Mouse (Mus musculus): ENCODE measurements at regions not wholly inside any gene's neighbourhood (a gene's known extent, or its start where the extent isn't known, plus 50 kb on each side); places are given as distances from the start of the nearest gene placed in this dataset.
"Not testable (repeated sequence)": the region's sequence is repeated elsewhere in the genome, so short reads cannot be mapped to it uniquely, and the experiment has no call there.

GRCm38 (mm10) chr11:114486455-114486854 is 181.9 kb upstream of the Rpl38 start:
- no peak for DNase-seq (ENCODE audit: low spot score in 2 of 2)

DNA sequence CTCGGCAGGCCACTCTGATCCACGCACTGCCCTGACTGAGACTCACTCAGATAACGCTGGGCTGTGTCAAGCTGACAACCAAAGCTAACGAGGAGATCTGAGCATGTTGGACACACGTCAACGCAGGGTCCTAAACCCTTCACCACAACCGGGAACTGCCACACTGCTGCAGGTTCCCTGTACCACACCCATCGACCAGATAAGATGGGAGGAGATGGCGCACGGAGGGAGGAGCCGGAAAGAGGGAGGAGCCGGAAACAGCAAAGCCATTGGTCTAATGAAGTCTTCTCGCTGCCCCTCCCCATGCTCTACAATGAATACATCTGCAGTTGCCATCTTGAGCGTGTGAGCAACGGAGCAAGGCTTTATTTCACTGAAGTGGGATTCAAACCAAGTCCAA is 182.9 kb upstream of the Rpl38 start:
- DNase-seq (ENCODE audit: low spot score in 2 of 2), result no peak

- no peak for DNase-seq (ENCODE audit: low spot score in 2 of 2)
Observed at GRCm38 (mm10) chr11:114484668-114484953, 183.7 kb upstream of the Rpl38 start.

DNA sequence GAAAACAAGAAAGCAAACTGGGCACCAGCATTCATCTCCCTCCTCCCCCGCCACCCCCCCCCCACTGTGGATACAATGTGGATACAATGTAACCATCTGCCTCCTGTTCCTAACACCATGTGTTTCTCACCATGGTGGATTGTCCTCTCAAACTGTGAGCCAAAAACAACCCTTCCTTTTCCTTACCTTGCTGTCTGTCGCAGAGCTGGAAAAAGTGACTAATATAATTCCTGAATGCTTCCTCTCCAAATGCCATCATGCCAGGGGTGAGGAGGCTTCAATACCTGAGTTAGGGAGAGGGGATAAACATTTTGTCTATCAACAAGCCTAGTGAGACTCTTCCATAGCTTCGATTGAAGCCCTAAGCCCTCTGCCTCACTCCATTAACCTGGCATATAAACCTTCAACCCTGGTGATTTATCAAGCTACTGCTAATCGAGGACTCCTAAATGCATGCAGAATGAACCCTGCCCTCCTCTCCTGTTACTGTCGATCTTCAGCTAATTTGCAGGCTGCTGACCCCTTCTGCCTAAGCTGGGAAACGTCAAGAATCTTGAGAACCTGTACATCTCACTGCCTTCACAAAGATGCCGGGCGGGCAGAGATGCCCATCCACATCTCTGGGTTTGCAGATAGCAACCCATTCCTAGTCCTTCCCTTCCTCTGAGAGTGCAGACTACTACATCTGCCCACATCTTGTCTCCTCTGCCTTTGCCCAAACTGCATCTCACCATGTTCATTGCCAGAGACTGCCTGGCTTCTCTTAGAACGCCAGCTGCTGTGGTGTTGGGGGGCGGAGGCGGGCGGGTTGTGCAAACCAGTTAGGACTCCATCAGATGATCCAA is 184.3 kb upstream of the Rpl38 start:
- no peak for DNase-seq (ENCODE audit: low spot score in 2 of 2)

DNA sequence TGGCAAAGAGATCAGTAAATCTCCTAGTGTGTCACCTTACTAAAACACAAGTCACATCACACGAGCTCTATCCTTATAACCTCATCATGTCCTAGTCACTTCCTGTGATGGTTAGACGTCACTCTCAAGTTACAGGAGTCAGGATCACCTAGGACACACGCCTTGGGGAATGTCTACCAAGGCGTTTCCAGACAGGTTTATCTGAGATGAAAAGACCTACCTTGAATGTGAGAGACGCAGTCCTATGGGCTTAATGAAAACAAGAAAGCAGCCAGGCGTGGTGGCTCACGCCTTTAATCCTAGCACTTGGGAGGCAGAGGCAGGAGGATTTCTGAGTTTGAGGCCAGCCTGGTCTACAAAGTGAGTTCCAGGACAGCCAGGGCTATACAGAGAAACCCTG is 185.0 kb upstream of the Rpl38 start:
- DNase-seq (ENCODE audit: low spot score in 2 of 2), result not testable (repeated sequence)

DNA sequence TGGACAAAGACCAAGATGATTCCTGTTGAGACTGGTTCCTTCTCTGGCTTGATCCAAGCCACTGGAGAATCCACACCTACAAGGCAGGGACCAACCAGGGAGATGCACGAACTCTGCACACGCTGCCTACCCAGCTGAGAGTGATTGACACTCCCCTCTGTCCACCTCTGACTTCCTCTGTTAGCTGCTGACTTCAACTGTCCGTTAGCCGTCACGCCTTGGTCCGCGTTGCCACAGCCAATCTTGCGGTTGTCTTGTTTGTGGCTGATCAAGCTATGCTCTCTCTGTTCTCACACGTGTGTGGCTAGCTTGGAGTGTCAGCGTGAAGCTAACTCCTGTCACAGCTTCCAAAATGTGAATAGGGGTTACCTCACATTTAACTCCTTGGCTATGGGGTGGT is 186.3 kb upstream of the Rpl38 start:
- no peak for DNase-seq (ENCODE audit: low spot score in 2 of 2)

DNA sequence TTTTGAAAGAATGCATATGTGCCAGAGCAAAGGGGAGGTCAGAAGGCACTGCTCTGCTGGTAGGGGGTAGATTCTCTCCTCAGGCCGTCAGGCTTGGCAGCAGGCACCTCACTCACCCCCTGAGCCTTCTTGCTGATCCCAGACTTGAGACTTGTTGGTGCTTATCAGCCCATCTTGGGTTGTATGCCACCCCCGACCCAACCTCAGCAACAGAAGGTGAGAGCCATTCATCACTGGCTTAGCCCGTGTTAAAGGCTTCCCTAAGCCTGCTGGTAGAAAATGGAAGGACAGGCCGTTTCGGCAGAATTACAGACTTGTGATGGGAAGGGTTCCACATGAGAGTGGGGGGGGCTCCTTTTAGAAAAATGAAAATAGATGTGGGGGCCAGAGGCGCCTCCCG is 187.3 kb upstream of the Rpl38 start:
- no peak for DNase-seq (ENCODE audit: low spot score in 2 of 2)

- DNase-seq (ENCODE audit: low spot score in 2 of 2), result no peak
Observed at GRCm38 (mm10) chr11:114480119-114480540, 188.2 kb upstream of the Rpl38 start.

GRCm38 (mm10) chr11:114478736-114479135 is 189.6 kb upstream of the Rpl38 start:
- no peak for DNase-seq (ENCODE audit: low spot score in 2 of 2)

- DNase-seq (ENCODE audit: low spot score in 2 of 2), result no peak
Observed at GRCm38 (mm10) chr11:114477365-114477764, 191.0 kb upstream of the Rpl38 start.

- no peak for DNase-seq (ENCODE audit: low spot score in 2 of 2)
Observed at GRCm38 (mm10) chr11:114472501-114473260, 195.6 kb upstream of the Rpl38 start.

GRCm38 (mm10) chr11:114468394-114468793 is 199.9 kb upstream of the Rpl38 start:
- peak; percentile 38 to 44 for DNase-seq (ENCODE audit: low spot score in 2 of 2)

DNA sequence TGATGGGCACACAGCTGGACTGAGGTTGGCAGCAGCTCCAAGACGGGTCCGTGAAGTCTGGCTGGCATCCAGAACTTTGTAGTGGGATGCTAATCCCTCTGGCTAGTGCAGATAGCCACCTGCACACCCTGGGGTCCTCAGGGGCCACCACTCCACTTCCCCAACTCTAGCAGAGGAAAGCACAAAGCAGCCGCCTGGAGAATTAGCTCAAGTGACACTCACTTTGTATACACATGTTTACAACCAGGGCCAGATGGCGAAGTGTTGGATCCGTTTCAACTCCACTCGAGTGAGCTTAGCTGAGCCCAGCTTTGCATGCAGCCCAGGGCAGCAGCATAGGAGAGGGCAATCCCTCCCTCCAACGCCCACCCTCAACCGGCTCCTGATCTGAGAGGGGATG is 200.5 kb upstream of the Rpl38 start:
- no peak for DNase-seq (ENCODE audit: low spot score in 2 of 2)

DNA sequence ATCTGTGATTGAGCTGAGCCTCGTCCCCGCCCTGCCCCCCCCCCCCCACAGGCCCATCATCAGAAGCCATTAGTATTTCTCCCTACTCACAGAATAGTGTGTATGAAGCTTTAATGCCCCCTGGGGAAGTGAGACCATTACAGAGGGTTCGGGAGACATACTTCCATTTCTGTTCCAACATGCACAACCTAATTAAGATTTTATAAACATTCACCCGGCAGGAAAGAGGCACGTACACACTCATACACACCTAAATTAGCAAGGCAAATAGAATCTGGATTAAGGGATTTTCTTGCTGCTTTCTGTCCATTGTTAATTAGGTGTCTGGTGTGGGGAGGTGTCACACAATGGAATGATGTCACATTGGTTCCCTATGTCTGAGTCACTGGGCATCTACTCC is 202.8 kb upstream of the Rpl38 start:
- DNase-seq (ENCODE audit: low spot score in 2 of 2), result no peak

DNA sequence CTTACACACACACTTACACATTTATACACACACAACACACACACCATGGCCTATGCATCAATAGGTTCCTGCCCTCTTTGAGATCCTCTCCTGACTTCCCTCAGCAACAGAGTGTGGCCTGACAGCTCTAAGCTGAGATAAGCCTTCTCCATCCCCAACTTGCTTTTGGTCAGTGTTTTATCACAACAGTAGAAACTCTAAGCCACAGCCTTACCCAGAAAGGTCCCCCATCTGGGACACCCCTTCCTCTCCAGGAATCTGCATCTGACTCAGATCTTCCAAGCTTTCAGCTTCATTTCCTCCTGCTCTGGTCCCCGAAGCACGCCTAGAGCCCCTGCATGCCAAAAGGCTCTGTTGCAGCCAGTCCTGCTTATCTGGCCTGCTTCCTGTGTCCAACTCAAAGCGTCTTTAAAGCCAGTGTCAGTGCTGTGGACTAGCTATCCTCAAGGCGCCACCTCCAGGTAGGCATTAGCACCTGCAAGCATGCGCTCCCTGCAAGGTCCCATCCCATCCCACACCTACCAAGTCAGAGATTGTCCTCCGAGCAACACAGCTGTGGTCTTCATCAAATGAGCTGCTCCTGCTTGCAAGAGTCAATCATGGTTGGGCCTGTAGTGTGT is 205.5 kb upstream of the Rpl38 start:
- peak; percentile 10 to 26 for DNase-seq (ENCODE audit: low spot score in 2 of 2)

DNA sequence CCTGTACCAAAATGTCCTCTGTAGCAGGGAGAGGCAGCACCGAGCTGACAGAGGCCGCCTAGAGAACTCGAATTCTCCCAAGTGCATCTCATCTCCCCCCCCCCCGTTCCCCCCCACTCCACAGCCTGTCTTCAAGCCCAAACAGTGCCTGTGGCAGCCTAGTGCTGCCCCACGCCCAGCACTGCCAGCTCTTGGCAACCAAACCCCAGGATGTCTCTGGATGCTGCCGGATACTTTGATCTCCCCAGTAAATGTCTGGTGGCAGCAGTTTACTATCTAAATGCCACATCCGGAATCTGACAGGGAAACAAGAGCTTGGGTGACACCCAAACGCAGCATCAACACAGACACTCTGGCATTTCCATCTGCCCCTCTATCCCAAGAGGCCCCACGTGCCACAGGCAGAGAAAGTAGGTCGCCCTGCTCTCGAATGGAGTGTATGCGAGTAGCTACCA is 213.4 kb upstream of the Rpl38 start:
- DNase-seq (ENCODE audit: low spot score in 2 of 2), result no peak

- peak in 1 of 2 experiments; percentile 22 for DNase-seq (ENCODE audit: low spot score in 2 of 2)
Observed at GRCm38 (mm10) chr11:114448776-114449401, 219.4 kb upstream of the Rpl38 start.

DNA sequence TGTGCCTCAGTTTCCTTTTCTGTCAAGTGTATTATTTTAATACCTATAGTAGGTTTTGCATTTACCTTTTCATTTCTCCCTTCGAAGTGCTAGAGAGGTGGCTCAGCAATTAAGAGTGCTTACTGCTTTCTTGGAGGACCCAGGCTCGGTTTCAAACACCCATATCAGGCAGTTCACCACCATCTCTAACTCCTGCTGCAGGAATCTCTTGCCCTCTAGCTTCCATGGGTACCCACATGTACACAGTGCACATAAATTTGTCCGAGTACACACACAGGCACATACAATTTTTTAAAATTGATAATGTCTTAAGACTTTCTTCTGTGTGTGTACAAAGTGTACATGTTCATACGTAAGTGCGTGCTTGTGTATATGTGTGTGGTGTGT is 220.9 kb upstream of the Rpl38 start:
- no peak for DNase-seq (ENCODE audit: low spot score in 2 of 2)

GRCm38 (mm10) chr11:114446617-114447460 is 221.5 kb upstream of the Rpl38 start:
- peak; percentile 10 to 24 for DNase-seq (ENCODE audit: low spot score in 2 of 2)

DNA sequence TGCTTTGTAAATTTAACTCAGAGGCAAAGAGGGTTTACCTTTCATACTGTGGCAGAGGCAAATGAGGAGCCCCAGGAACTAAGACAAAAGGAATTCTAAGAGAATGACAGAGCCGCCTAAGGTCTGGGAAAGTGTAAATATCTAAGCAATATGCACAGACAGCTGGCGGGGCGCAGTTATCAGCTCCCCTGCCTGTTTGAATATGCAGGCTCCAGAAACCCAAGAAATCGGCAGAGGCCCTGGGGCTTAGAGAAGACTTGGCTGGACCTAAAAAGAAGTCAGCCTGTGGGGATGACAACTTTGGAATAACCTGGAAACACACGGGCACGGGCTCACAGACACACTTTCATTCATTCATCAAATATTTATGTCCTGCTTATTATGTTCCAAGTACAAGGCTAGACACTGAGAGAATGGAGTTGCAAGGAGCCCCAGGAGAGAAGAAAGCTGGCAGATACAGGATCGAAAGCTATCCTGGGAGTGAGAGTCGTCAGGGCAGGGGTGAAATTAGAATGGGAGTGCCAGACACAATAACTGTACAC is 222.2 kb upstream of the Rpl38 start:
- no peak for DNase-seq (ENCODE audit: low spot score in 2 of 2)

Measured in adrenal gland, adult 18-20 months (tissue).